Mouse (Mus musculus): ENCODE data around the gene Nmnat3. TPM values are rescaled to one million over a fixed set of nuclear protein-coding genes. Genes with fewer than 3 reads are reported as not detected.
A peak's percentile ranks its signal among the peaks of the same experiment; 100 is the strongest.

Gene Nmnat3
- polyA plus RNA-seq, 1 experiment from 2014 or later = 31.6 TPM

- Histone ChIP-seq H3K4me3 (replicated peaks) (no peak overlapping the region), H3K27me3 (no peaks in the 10 kb centered on the region), H3K4me2 (no peak overlapping the region), H3K9ac (no peak overlapping the region), H3K4me1 (replicated peaks) (peaks cover 9% of the 10 kb centered on the region; the same call in 1 of the 2 replicates), H3K27ac (no peak overlapping the region), H3K36me3 (peaks cover 26% of the 10 kb centered on the region), H3K9me3 (replicated peaks) (no peaks in the 10 kb centered on the region)
- WGBS (ENCODE audit: insufficient replicate concordance) = 69% methylated on average over 3 of the region's 3 CpGs
- ATAC-seq (ENCODE audit: low read depth) = no peak
- no peak for DNase-seq
These were observed 110.6 kb downstream of the Nmnat3 start for GRCm38 (mm10) chr9:98397866-98398265.

GRCm38 (mm10) chr9:98400185-98400894 lies 113.1 kb downstream of the Nmnat3 start:
- DNase-seq (no peak), ATAC-seq (ENCODE audit: low read depth) (no peak)
- H3K4me2 ChIP-seq = no peak overlapping the region
- H3K27ac ChIP-seq = no peak overlapping the region
- H3K9me3 ChIP-seq (replicated peaks) = no peaks in the 10 kb centered on the region
- peaks cover 46% of the 10 kb centered on the region for H3K36me3 ChIP-seq
- H3K4me3 ChIP-seq (replicated peaks) = no peak overlapping the region
- 76% methylated on average over 13 of the region's 13 CpGs for WGBS (ENCODE audit: insufficient replicate concordance)
- H3K4me1 ChIP-seq (replicated peaks) = peaks cover 9% of the 10 kb centered on the region; the same call in 1 of the 2 replicates
- H3K9ac ChIP-seq = no peak overlapping the region
- no peaks in the 10 kb centered on the region for H3K27me3 ChIP-seq

GRCm38 (mm10) chr9:98401611-98402010 lies 114.4 kb downstream of the Nmnat3 start:
- WGBS (ENCODE audit: insufficient replicate concordance) = 75% methylated on average over 5 of the region's 5 CpGs
- peaks cover 59% of the 10 kb centered on the region for H3K36me3 ChIP-seq

GRCm38 (mm10) chr9:98407771-98408170 lies 120.5 kb downstream of the Nmnat3 start:
- H3K9me3 ChIP-seq (replicated peaks) = no peaks in the 10 kb centered on the region
- no peaks in the 10 kb centered on the region for H3K27me3 ChIP-seq
- no peak overlapping the region for H3K4me3 ChIP-seq (replicated peaks)
- no peak overlapping the region for H3K9ac ChIP-seq
- H3K4me1 ChIP-seq (replicated peaks) = no peaks in the 10 kb centered on the region
- H3K36me3 ChIP-seq = peaks cover 87% of the 10 kb centered on the region
- H3K4me2 ChIP-seq = no peak overlapping the region
- WGBS (ENCODE audit: insufficient replicate concordance) = 88% methylated on average over 12 of the region's 12 CpGs
- no peak overlapping the region for H3K27ac ChIP-seq
- ATAC-seq (ENCODE audit: low read depth) = no peak
- no peak for DNase-seq

More at GRCm38 (mm10) chr9:98401611-98402010, 114.4 kb downstream of the Nmnat3 start:
- Histone ChIP-seq H3K4me2 (no peak overlapping the region), H3K4me3 (replicated peaks) (no peak overlapping the region), H3K4me1 (replicated peaks) (peaks cover 9% of the 10 kb centered on the region; the same call in 1 of the 2 replicates), H3K27me3 (no peaks in the 10 kb centered on the region), H3K27ac (no peak overlapping the region), H3K9ac (no peak overlapping the region), H3K9me3 (replicated peaks) (no peaks in the 10 kb centered on the region)
- no peak for DNase-seq
- ATAC-seq (ENCODE audit: low read depth) = no peak

DNA sequence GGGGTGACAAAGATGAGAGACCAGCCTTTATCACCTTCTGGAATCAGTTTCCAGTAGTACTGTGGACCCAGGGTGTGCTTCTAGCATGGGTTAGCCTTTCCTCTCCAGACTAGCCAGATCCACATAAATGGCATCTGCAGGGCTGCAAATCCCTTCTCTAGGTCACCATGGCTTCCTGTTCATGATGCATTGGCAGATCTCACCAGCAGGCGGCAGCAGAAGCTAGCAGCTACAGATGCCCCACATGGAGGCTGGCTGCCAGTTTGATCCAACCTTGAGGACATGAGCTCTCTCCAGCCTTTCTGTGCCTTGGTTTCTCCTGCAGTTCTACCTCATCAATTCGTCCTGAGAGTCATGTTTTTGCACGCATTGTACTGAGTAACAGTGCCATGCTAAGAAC lies 121.9 kb downstream of the Nmnat3 start:
- WGBS (ENCODE audit: insufficient replicate concordance) = 24% methylated on average over 3 of the region's 3 CpGs
- DNase-seq = peak; percentile 52
- no peaks in the 10 kb centered on the region for H3K9me3 ChIP-seq (replicated peaks)
- no peak overlapping the region for H3K27ac ChIP-seq
- H3K4me2 ChIP-seq = no peak overlapping the region
- peaks cover 82% of the 10 kb centered on the region for H3K36me3 ChIP-seq
- no peak overlapping the region for H3K9ac ChIP-seq
- no peak overlapping the region for H3K4me3 ChIP-seq (replicated peaks)
- peak; percentile 48 for ATAC-seq (ENCODE audit: low read depth)
- no peaks in the 10 kb centered on the region for H3K27me3 ChIP-seq
- no peaks in the 10 kb centered on the region for H3K4me1 ChIP-seq (replicated peaks)

DNA sequence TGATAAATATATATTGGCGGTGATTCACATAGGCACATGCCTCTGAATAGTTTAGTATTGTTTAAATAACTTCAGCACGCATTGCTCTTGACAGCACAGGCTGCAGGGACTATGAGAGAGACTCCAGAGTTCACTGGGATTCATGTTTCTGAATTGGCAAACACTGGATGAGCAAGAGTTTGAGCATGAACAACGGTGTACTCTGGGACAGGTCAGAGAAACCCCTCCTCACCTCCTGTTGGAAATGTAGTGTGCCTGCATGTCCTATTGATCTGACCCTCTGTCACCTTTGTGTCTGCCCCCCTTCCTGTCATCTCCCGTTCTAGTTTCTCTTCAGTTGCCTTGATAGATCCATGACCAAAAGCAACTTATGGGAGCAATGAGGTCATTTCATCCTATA lies 128.2 kb downstream of the Nmnat3 start:
- no peak overlapping the region for H3K9ac ChIP-seq
- no peak overlapping the region for H3K4me2 ChIP-seq
- no peak for ATAC-seq (ENCODE audit: low read depth)
- no peak overlapping the region for H3K4me3 ChIP-seq (replicated peaks)
- peaks cover 28% of the 10 kb centered on the region; the same call in 1 of the 2 replicates for H3K36me3 ChIP-seq
- WGBS (ENCODE audit: insufficient replicate concordance) = 70% methylated on average over 4 of the region's 4 CpGs
- no peak for DNase-seq
- H3K27me3 ChIP-seq = no peaks in the 10 kb centered on the region
- no peaks in the 10 kb centered on the region for H3K9me3 ChIP-seq (replicated peaks)
- no peak overlapping the region for H3K27ac ChIP-seq
- no peaks in the 10 kb centered on the region for H3K4me1 ChIP-seq (replicated peaks)

DNA sequence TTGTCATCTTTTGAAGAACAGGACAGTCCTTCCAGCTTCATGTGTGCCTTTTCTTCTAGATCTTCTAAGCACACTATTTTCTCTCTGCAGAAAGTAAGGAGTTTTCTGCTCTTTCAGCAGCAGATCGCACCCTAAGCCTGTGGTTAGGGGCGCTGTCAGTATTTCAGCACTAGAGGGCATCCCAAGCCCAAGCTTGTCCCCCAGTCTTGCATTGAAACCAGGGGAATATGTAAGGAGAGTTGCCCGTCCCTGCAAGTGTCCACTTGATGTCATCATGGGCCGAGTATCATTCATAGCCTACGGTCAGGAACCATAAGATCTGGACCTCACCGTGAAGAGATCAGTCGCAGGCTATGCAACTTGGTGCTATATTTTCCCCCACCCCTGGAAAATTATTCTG lies 130.7 kb downstream of the Nmnat3 start:
- peak; percentile 30; the same call in 1 of the 2 replicates for ATAC-seq (ENCODE audit: low read depth)

DNA sequence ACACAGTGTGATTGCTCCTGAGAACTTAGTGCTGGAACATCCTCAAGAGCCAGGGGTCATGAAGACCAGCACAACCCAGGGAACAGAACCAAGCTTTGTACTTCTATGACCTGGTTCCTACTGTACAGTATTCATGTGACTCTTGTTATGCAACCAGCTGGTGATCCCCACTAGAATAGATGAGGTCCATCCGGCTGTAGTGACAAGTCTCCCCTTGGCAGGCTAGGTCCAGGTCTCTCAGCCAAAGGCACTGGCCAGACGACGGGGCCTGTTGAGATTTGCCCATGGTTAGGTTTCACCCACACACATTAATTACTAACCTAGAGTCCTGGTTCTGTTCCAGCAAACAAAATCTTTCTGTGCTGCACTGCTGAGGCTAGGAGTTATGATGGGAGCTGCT lies 131.1 kb downstream of the Nmnat3 start:
- Histone ChIP-seq H3K4me3 (replicated peaks) (no peak overlapping the region), H3K4me1 (replicated peaks) (peaks cover 15% of the 10 kb centered on the region), H3K9ac (no peak overlapping the region), H3K9me3 (replicated peaks) (no peaks in the 10 kb centered on the region), H3K27me3 (peaks cover 4% of the 10 kb centered on the region; the same call in 1 of the 2 replicates), H3K4me2 (no peak overlapping the region), H3K36me3 (peaks cover 6% of the 10 kb centered on the region; the same call in 1 of the 2 replicates), H3K27ac (no peak overlapping the region)
- DNase-seq (no peak), ATAC-seq (ENCODE audit: low read depth) (no peak)
- 73% methylated on average over 3 of the region's 3 CpGs for WGBS (ENCODE audit: insufficient replicate concordance)

More for the DNA sequence above, 130.7 kb downstream of the Nmnat3 start:
- H3K9ac ChIP-seq = no peak overlapping the region
- H3K27me3 ChIP-seq = peaks cover under 1% of the 10 kb centered on the region; the same call in 1 of the 2 replicates
- H3K4me1 ChIP-seq (replicated peaks) = peaks cover 13% of the 10 kb centered on the region
- H3K9me3 ChIP-seq (replicated peaks) = no peaks in the 10 kb centered on the region
- H3K27ac ChIP-seq = no peak overlapping the region
- WGBS (ENCODE audit: insufficient replicate concordance) = 40% methylated on average over 7 of the region's 7 CpGs
- peaks cover 10% of the 10 kb centered on the region; the same call in 1 of the 2 replicates for H3K36me3 ChIP-seq
- H3K4me3 ChIP-seq (replicated peaks) = no peak overlapping the region
- DNase-seq = no peak
- no peak overlapping the region for H3K4me2 ChIP-seq

DNA sequence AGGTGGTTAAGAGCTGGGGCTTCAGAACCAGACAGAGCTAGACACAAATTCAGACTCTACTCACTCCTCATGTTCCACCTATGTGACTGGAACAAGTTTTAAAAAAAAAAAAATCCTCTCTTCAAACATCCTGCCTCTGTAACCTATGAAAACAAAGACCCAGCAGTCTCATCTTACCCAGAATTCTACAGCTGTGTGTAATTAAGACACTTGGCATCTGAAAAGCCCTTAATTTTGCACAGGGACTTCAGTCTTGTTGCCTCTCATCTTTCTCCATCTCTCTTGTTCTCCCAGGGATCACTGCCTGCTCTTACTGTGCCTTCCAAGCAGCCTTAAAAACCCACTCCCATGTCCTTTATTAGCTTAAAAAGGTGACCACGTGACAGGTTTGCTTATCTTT lies 133.4 kb downstream of the Nmnat3 start:
- Histone ChIP-seq H3K4me1 (replicated peaks) (peaks cover 22% of the 10 kb centered on the region), H3K27ac (no peak overlapping the region), H3K36me3 (no peaks in the 10 kb centered on the region), H3K27me3 (peaks cover 26% of the 10 kb centered on the region), H3K4me3 (replicated peaks) (no peak overlapping the region), H3K9ac (no peak overlapping the region), H3K4me2 (no peak overlapping the region), H3K9me3 (replicated peaks) (no peaks in the 10 kb centered on the region)
- 37% methylated on average over 1 of the region's 1 CpGs for WGBS (ENCODE audit: insufficient replicate concordance)
- ATAC-seq (ENCODE audit: low read depth) = no peak
- no peak for DNase-seq

DNA sequence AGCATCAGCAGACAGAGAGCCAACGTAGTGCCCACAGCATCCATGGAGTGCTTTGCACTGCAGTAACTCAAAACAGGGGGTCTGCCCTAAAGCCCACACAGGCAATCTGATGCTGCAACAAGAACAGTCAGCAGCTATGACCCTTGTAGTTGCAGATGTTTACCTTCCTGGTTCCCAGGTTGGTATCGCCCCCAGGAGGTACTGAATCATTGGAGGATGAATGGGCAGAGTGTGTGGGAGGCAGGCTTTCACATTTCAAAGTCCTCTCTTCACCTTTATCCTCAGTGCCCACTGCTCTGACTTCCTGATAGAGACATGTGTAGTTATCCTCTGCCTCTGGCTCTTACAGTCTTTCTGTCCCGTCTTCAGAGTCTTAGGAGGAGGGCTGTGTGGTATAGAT lies 134.7 kb downstream of the Nmnat3 start:
- 43% methylated on average over 3 of the region's 3 CpGs for WGBS (ENCODE audit: insufficient replicate concordance)
- peak overlapping the region; percentile 74 for H3K27ac ChIP-seq
- ATAC-seq (ENCODE audit: low read depth) (no peak), DNase-seq (no peak)
- H3K4me3 ChIP-seq (replicated peaks) = no peak overlapping the region
- H3K9me3 ChIP-seq (replicated peaks) = no peaks in the 10 kb centered on the region
- H3K4me1 ChIP-seq (replicated peaks) = peaks cover 33% of the 10 kb centered on the region
- H3K27me3 ChIP-seq = peaks cover 33% of the 10 kb centered on the region
- H3K9ac ChIP-seq = no peak overlapping the region
- H3K4me2 ChIP-seq = no peak overlapping the region
- H3K36me3 ChIP-seq = no peaks in the 10 kb centered on the region

GRCm38 (mm10) chr9:98422656-98423055 lies 135.4 kb downstream of the Nmnat3 start, which contains the start of gene Rbp1:
Rbp1 (plus strand) TSS chr9:98422961.
- peak within 1 kb of the TSS; percentile 74 for H3K27ac ChIP-seq
- DNase-seq (no peak), ATAC-seq (ENCODE audit: low read depth) (peak; percentile 39)
- H3K9me3 ChIP-seq (replicated peaks) = no peaks in the 10 kb centered on the region
- no peak within 1 kb of the TSS for H3K4me3 ChIP-seq (replicated peaks)
- peaks cover 41% of the 10 kb centered on the region for H3K4me1 ChIP-seq (replicated peaks)
- H3K4me2 ChIP-seq = peak within 1 kb of the TSS; percentile 64; the same call in 1 of the 2 replicates
- WGBS (ENCODE audit: insufficient replicate concordance) = 67% methylated on average over 5 of the region's 5 CpGs
- H3K27me3 ChIP-seq = peaks cover 33% of the 10 kb centered on the region
- no peaks in the 10 kb centered on the region for H3K36me3 ChIP-seq
- no peak within 1 kb of the TSS for H3K9ac ChIP-seq

- peak overlapping the region; percentile 74 for H3K27ac ChIP-seq
These were observed 136.5 kb downstream of the Nmnat3 start for GRCm38 (mm10) chr9:98423691-98424090.

More at GRCm38 (mm10) chr9:98423691-98424090, 136.5 kb downstream of the Nmnat3 start:
- Histone ChIP-seq H3K4me1 (replicated peaks) (peaks cover 51% of the 10 kb centered on the region), H3K4me3 (replicated peaks) (no peak overlapping the region), H3K9ac (no peak overlapping the region), H3K27me3 (peaks cover 33% of the 10 kb centered on the region), H3K36me3 (no peaks in the 10 kb centered on the region), H3K4me2 (peak overlapping the region; percentile 64), H3K9me3 (replicated peaks) (no peaks in the 10 kb centered on the region)
- 22% methylated on average over 4 of the region's 4 CpGs for WGBS (ENCODE audit: insufficient replicate concordance)
- no peak for DNase-seq
- ATAC-seq (ENCODE audit: low read depth) = no peak

Data from liver, embryonic 13.5 days (tissue).